Mouse (Mus musculus) heart, adult 2 months (tissue): ENCODE data around the gene Mdga1.

Experiments
- CTCF ChIP-seq: fragments of 200-600 bp; IDR thresholded peaks from 2 replicates; pipeline ENCODE4 v1.8.1; 2022; ENCODE audit warnings: antibody characterized with exemption, mild to moderate bottlenecking, moderate library complexity
- EP300 ChIP-seq: fragments of 200-500 bp; IDR thresholded peaks from 2 replicates; pipeline ENCODE4 v1.6.1; 2011; ENCODE audit warnings: low read depth, low read length, control low read depth; ENCODE audit not compliant: insufficient read depth
- POLR2A ChIP-seq: fragments of 200-500 bp; IDR thresholded peaks from 2 replicates; pipeline ENCODE4 v1.6.1; 2011; ENCODE audit warnings: mild to moderate bottlenecking, low read depth, low read length, control low read depth; ENCODE audit not compliant: insufficient read depth

DNA sequence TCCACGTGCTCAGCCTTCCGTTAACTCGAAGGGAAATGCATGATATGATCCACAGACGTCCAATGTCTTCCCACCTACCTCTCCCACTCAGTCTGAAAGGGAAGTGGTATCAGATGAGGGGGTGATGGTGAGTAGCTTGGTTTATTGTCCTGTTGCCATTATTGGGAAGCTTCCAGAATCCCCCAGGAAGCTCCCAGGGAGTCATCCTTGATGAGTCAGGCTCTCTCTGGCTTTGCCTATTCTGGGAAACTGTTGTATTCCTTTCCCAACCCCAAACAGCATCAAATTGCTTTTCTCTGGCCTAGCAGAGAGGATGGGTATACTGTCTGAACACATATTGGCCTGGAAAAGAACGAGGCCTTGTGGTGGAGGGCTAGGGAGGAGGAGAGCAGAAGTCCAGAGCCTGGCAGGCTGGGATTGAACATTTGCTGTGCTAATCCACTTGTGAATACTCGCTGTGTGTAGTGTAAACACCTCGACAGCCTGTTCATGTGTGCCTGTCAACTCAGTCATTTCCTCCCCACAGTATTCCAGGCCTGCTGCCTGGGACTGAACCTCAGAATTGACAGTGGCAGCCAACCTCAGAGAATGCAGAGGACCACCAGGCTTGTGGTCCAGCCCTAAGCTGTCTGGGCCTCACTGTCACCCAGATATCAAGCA lies 79.3 kb downstream of the Mdga1 start:
- TF ChIP-seq CTCF, result no peak
- TF ChIP-seq POLR2A, result no peak
- TF ChIP-seq EP300, result no peak
